ENCODE assay signal across 19 mouse cellular contexts in genomic region chr9:55646444-55646843, GRCm38 (mm10).
"Had no signal": no experiment of that assay in that cellular context is flagged by ENCODE, and none has a peak within 500 bp of the region (broad histone marks: within the 10 kb centered on the region; RNA-seq: fewer than 3 reads in every experiment).

No protein-coding gene starts in this region.

- H3K27ac ChIP-seq: macrophage; midbrain, embryonic 13.5 days; midbrain, embryonic 15.5 days; neural tube, embryonic 12.5 days; stomach, embryonic 15.5 days; stomach, postnatal 0 days had no signal

- H3K36me3 ChIP-seq: midbrain, embryonic 15.5 days; neural tube, embryonic 12.5 days; stomach, embryonic 15.5 days had no signal

- H3K9me3 ChIP-seq: megakaryocyte, embryonic 14.5 days; midbrain, embryonic 13.5 days; neural tube, embryonic 12.5 days; stomach, embryonic 15.5 days had no signal

- H3K9ac ChIP-seq: lung, embryonic 14.5 days; midbrain, embryonic 13.5 days; midbrain, embryonic 15.5 days; neural tube, embryonic 12.5 days; stomach, embryonic 15.5 days had no signal

- H3K4me3 ChIP-seq: megakaryocyte, embryonic 14.5 days; midbrain, embryonic 13.5 days; midbrain, embryonic 15.5 days; neural tube, embryonic 12.5 days; stomach, embryonic 15.5 days had no signal

- DNase-seq: lung, adult 18-20 months; lung, embryonic 14.5 days; lung, postnatal 10 days; lung, postnatal 36 days; retina, postnatal 1 day; right cerebral cortex, adult 18-20 months; right cerebral cortex, postnatal 25 days; right cerebral cortex, postnatal 4 days; spleen, adult 18-20 months; thymus, adult 2 months; thymus, postnatal 25 days; thymus, postnatal 4 days had no signal

- H3K27me3 ChIP-seq: megakaryocyte, embryonic 14.5 days; midbrain, embryonic 13.5 days; midbrain, embryonic 15.5 days; neural tube, embryonic 12.5 days; stomach, embryonic 15.5 days had no signal

- H3K4me1 ChIP-seq: megakaryocyte, embryonic 14.5 days; midbrain, embryonic 13.5 days; midbrain, embryonic 15.5 days; neural tube, embryonic 12.5 days; stomach, embryonic 15.5 days had no signal
